Mouse (Mus musculus) limb, embryonic 14.5 days (tissue): ENCODE results near the gene Syk. TPM values are rescaled to one million over a fixed set of nuclear protein-coding genes. Genes with fewer than 3 reads are reported as not detected.

Source experiments
- ATAC-seq: fragments of 200-750 bp; cut with Nextera tagmentation; 2 replicates; pipeline ENCODE4 v1.8.0; 2017; ENCODE audit warnings: low read depth, moderate number of reproducible peaks, moderate TSS enrichment; ENCODE audit not compliant: low FRiP score
- DNase-seq: peaks from one replicate; pipeline ENCODE4 v3.0.0-alpha.2; 2015; ENCODE audit warnings: low spot score
- H3K27ac ChIP-seq: fragments of 300-500 bp; sonication (generic); replicated peaks from 2 replicates; pipeline ENCODE4 v1.5.1; 2014; ENCODE audit warnings: low read depth, mild to moderate bottlenecking, low read length, moderate library complexity, mixed read lengths
- H3K27me3 ChIP-seq: fragments of 300-500 bp; sonication (generic); 2 replicates; pipeline ENCODE4 v1.6.1; 2014; ENCODE audit warnings: low read length, mixed read lengths; ENCODE audit not compliant: control insufficient read depth, insufficient read depth
- H3K36me3 ChIP-seq: fragments of 300-500 bp; sonication (generic); 2 replicates; pipeline ENCODE4 v1.6.1; 2014; ENCODE audit warnings: mild to moderate bottlenecking, low read length, moderate library complexity, mixed read lengths; ENCODE audit not compliant: control insufficient read depth, insufficient read depth
- H3K4me1 ChIP-seq: fragments of 300-500 bp; sonication (generic); 2 replicates; pipeline ENCODE4 v1.6.1; 2014; ENCODE audit warnings: antibody characterized with exemption, low read length, mixed read lengths; ENCODE audit not compliant: control insufficient read depth, insufficient read depth
- H3K4me2 ChIP-seq: fragments of 300-500 bp; sonication (generic); replicated peaks from 2 replicates; pipeline ENCODE4 v1.6.1; 2014; ENCODE audit warnings: low read depth, mild to moderate bottlenecking, low read length, moderate library complexity; ENCODE audit not compliant: severe bottlenecking
- H3K4me3 ChIP-seq: fragments of 300-500 bp; sonication (generic); replicated peaks from 2 replicates; pipeline ENCODE4 v1.5.1; 2014; ENCODE audit warnings: low read length
- H3K9ac ChIP-seq: fragments of 300-500 bp; sonication (generic); 2 replicates; pipeline ENCODE4 v1.6.1; 2014; ENCODE audit warnings: mild to moderate bottlenecking, low read depth, low read length, moderate library complexity; ENCODE audit not compliant: severe bottlenecking
- H3K9me3 ChIP-seq: fragments of 300-500 bp; sonication (generic); 2 replicates; pipeline ENCODE4 v1.6.1; 2016; ENCODE audit warnings: low read length; ENCODE audit not compliant: control insufficient read depth
- POLR2A ChIP-seq: fragments of 200-500 bp; IDR thresholded peaks from 2 replicates; pipeline ENCODE4 v1.8.0; 2012; ENCODE audit warnings: inconsistent platforms, mild to moderate bottlenecking, moderate library complexity, borderline replicate concordance; ENCODE audit not compliant: insufficient read depth, insufficient read length; ENCODE audit errors: extremely low read depth
- WGBS: fragments of 180-500 bp; shearing (Covaris S2); extraction: QIAGEN DNeasy Blood & Tissue Kit; methylation state at CpG from one replicate; pipeline ENCODE4 v1.1.7; 2014; 5-methylcytosine and 5-hydroxymethylcytosine counted together
- polyA plus RNA-seq, 2 experiments: library from polyadenylated mRNA; depleted of rRNA in 1 of 2; stranded (reverse) in 1 of 2; unstranded in 1 of 2; fragments of >200 nt; fragmentation: Nextera tagmentation in 1 of 2; extraction: Ambion mirVana in 1 of 2; gene quantifications; 2 replicates each; pipeline versions ENCODE4 v1.2.1 to v1.2.3; 2012 to 2014

The Syk gene
- polyA plus RNA-seq, 2 experiments = 3.3 to 3.5 TPM

GRCm38 (mm10) chr13:52624038-52624437, 41.1 kb downstream of the Syk start:
- no peak for TF ChIP-seq POLR2A
- DNase-seq = peak; percentile 22
- no peak overlapping the region for H3K27ac ChIP-seq
- no peaks in the 10 kb centered on the region for H3K27me3 ChIP-seq
- 59% methylated on average over 4 of the region's 4 CpGs for WGBS
- H3K36me3 ChIP-seq = no peaks in the 10 kb centered on the region
- H3K4me3 ChIP-seq = no peak overlapping the region
- H3K9me3 ChIP-seq = no peaks in the 10 kb centered on the region
- H3K4me2 ChIP-seq = no peak overlapping the region
- no peaks in the 10 kb centered on the region for H3K4me1 ChIP-seq
- H3K9ac ChIP-seq = no peak overlapping the region
- ATAC-seq = no peak

- H3K27me3 ChIP-seq = no peaks in the 10 kb centered on the region
- no peaks in the 10 kb centered on the region for H3K4me1 ChIP-seq
- no peak for ATAC-seq
- TF ChIP-seq POLR2A = no peak
- H3K4me3 ChIP-seq = no peak overlapping the region
- H3K36me3 ChIP-seq = no peaks in the 10 kb centered on the region
- peak; percentile 52 for DNase-seq
- no peak overlapping the region for H3K27ac ChIP-seq
- WGBS = 30% methylated on average over 9 of the region's 9 CpGs
- H3K9me3 ChIP-seq = no peaks in the 10 kb centered on the region
- no peak overlapping the region for H3K4me2 ChIP-seq
- no peak overlapping the region for H3K9ac ChIP-seq
Observed at GRCm38 (mm10) chr13:52628602-52629001, 45.6 kb downstream of the Syk start.

- Histone ChIP-seq H3K9me3 (no peaks in the 10 kb centered on the region), H3K4me2 (no peak overlapping the region), H3K9ac (no peak overlapping the region), H3K36me3 (no peaks in the 10 kb centered on the region), H3K27ac (no peak overlapping the region), H3K27me3 (no peaks in the 10 kb centered on the region), H3K4me3 (no peak overlapping the region), H3K4me1 (no peaks in the 10 kb centered on the region)
- ATAC-seq (no peak), DNase-seq (no peak)
- no peak for TF ChIP-seq POLR2A
- 63% methylated on average over 4 of the region's 4 CpGs for WGBS
Observed at GRCm38 (mm10) chr13:52631624-52632023, 48.7 kb downstream of the Syk start.

DNA sequence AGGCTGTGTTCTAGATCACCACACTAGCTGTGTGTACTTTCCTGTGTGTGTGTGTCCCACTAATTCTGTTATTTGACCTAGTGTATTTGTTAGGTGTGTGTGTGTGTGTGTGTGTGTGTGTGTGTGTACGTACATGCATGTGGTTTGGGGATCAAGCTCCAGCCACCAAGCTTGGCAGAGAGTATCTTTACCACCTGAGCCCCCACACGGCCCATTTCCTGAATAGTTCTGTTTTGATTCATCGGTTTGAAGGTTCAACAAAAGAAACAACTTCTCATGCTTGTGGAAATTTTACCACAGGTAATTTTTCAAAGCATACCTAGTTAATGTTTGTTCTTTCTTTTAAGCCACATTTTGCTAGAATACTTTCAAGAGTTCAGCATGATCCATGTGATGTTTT, 52.5 kb downstream of the Syk start:
- 75% methylated on average over 3 of the region's 3 CpGs for WGBS
- no peak overlapping the region for H3K4me3 ChIP-seq
- DNase-seq = no peak
- H3K27me3 ChIP-seq = no peaks in the 10 kb centered on the region
- no peaks in the 10 kb centered on the region for H3K4me1 ChIP-seq
- H3K36me3 ChIP-seq = no peaks in the 10 kb centered on the region
- H3K27ac ChIP-seq = no peak overlapping the region
- ATAC-seq = no peak
- no peak overlapping the region for H3K4me2 ChIP-seq
- H3K9ac ChIP-seq = no peak overlapping the region
- no peaks in the 10 kb centered on the region for H3K9me3 ChIP-seq
- no peak for TF ChIP-seq POLR2A

DNA sequence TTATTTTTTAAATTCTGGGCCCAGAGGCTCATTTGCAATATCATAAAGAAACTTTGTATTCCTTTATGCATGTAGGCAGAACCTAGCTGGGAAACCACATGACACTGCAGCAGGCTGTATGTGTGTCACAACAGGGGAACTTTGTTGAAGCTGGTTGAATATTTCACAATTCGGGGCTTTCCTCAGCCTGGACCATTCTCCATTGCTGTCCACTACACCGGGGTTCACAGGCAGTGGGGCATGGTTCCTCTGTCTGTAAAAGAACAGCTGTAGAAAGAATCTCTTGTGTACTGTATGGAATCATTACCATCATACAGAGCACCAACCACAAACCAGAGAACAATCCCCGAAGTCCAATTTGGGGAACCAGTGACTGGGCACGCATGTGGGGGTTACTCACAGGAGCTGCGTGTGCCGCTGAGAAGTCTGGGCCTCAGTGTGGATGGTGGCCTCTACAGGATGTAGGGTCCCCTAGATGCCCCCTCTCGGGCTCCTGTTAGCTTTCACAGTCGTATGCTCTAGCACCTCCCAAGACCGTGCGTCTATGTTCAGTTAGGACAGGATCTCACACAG, 53.3 kb downstream of the Syk start:
- TF ChIP-seq POLR2A = no peak
- DNase-seq (no peak), ATAC-seq (no peak)
- Histone ChIP-seq H3K9ac (no peak overlapping the region), H3K27ac (no peak overlapping the region), H3K36me3 (no peaks in the 10 kb centered on the region), H3K4me2 (no peak overlapping the region), H3K4me3 (no peak overlapping the region), H3K27me3 (no peaks in the 10 kb centered on the region), H3K4me1 (no peaks in the 10 kb centered on the region), H3K9me3 (no peaks in the 10 kb centered on the region)
- WGBS = 78% methylated on average over 10 of the region's 10 CpGs

- DNase-seq (no peak), ATAC-seq (no peak)
- no peak overlapping the region for H3K27ac ChIP-seq
- H3K36me3 ChIP-seq = no peaks in the 10 kb centered on the region
- no peak overlapping the region for H3K4me3 ChIP-seq
- 0 out of 2 replicates have a peak, but pooled peaks cover 2% of the 10 kb centered on the region for H3K4me1 ChIP-seq
- no peak for TF ChIP-seq POLR2A
- 71% methylated on average over 3 of the region's 3 CpGs for WGBS
- H3K4me2 ChIP-seq = no peak overlapping the region
- H3K27me3 ChIP-seq = no peaks in the 10 kb centered on the region
- H3K9me3 ChIP-seq = no peaks in the 10 kb centered on the region
- no peak overlapping the region for H3K9ac ChIP-seq
Observed at GRCm38 (mm10) chr13:52646566-52646965, 63.6 kb downstream of the Syk start.
